Mouse (Mus musculus): ENCODE data around the gene Tmem185a. TPM values are rescaled to one million over a fixed set of nuclear protein-coding genes. Genes with fewer than 3 reads are reported as not detected.

The Tmem185a gene
- polyA plus RNA-seq, 1 experiment from 2014 or later, result 50.9 TPM

Other genes starting within 250 kb of the Tmem185a start
- 6.2 and 7.9 TPM in 2 replicates for gene Ids, start 112.1 kb downstream of the Tmem185a start, polyA plus RNA-seq (2016; fragmentation: Nextera tagmentation; extraction: Ambion mirVana)
- 29.5 and 30.4 TPM in 2 replicates for gene 1110012L19Rik, start 91.3 kb downstream of the Tmem185a start, polyA plus RNA-seq (2016; fragmentation: Nextera tagmentation; extraction: Ambion mirVana)

All from hindbrain, embryonic 12.5 days (tissue).